ENCODE assay signal across 12 mouse cellular contexts in the genomic region with DNA sequence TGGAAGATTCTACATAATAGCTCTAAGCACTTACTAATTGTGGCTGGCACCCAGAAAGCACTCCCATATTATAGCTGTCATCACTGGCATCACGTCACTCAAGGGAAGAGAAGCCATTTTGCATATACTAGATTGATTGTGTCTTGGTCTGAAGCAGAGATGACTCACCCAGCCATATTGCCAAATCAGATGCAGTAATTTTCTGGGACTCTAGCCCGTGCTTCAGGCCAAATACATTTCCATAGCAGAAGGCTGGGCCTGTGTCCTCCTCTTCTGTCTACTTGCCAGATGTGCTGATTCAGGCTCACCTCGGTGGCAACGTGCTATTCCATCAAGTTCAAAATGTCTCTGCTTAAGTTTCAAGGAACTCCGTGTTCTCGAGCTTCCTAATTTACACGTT. TPM values are rescaled to one million over a fixed set of nuclear protein-coding genes. Genes with fewer than 3 reads are reported as not detected.
DNase-seq lines count a peak whose midpoint lies in the region; ATAC-seq and TF ChIP-seq lines count a peak whose summit lies in the region.
"Had no signal": no experiment of that assay in that cellular context is flagged by ENCODE, and none has a peak within 500 bp of the region (broad histone marks: within the 10 kb centered on the region; RNA-seq: fewer than 3 reads in every experiment).

No protein-coding gene starts in this region.

- peak; percentile 28 to 61 for DNase-seq in heart, adult 18-20 months
- DNase-seq in adrenal gland, postnatal 25 days: peak; percentile 33
- DNase-seq in layer of hippocampus, adult 9-11 months: peak; percentile 84
- DNase-seq in cerebellum, adult 9-10 months: no peak
- no peak for DNase-seq in kidney, postnatal 4 days
- DNase-seq in natural killer cell, adult 2 months (ENCODE audit: low spot score in 2 of 2): no peak
- DNase-seq: kidney, adult 8-10 months had no signal

- peaks cover 5% of the 10 kb centered on the region for H3K36me3 ChIP-seq in heart, embryonic 11.5 days (ENCODE audit: control insufficient read depth, insufficient read depth, low read length)
- H3K36me3 ChIP-seq in C2C12 (ENCODE audit: control insufficient read depth, insufficient read depth): peaks cover 81% of the 10 kb centered on the region

- H3K9me3 ChIP-seq in heart, embryonic 11.5 days (replicated peaks; ENCODE audit: control insufficient read depth, low read length): no peaks in the 10 kb centered on the region
- H3K9me3 ChIP-seq: limb, embryonic 13.5 days had no signal

- no peaks in the 10 kb centered on the region for H3K27me3 ChIP-seq in heart, embryonic 11.5 days (ENCODE audit: control insufficient read depth, insufficient read depth, low read length)
- no peaks in the 10 kb centered on the region for H3K27me3 ChIP-seq in C2C12 (ENCODE audit: control insufficient read depth, insufficient read depth, insufficient read length)
- H3K27me3 ChIP-seq: embryonic facial prominence, embryonic 12.5 days; limb, embryonic 13.5 days had no signal

- H3K27ac ChIP-seq in heart, embryonic 11.5 days (ENCODE audit: low read depth, low read length): no peak overlapping the region
- H3K27ac ChIP-seq: embryonic facial prominence, embryonic 12.5 days; limb, embryonic 13.5 days had no signal

- H3K4me1 ChIP-seq in heart, embryonic 11.5 days (ENCODE audit: control insufficient read depth, insufficient read depth, low read length): no peaks in the 10 kb centered on the region
- H3K4me1 ChIP-seq: embryonic facial prominence, embryonic 12.5 days; limb, embryonic 13.5 days had no signal

- H3K79me2 ChIP-seq in C2C12 (ENCODE audit: control insufficient read depth, insufficient read depth): peaks cover 7% of the 10 kb centered on the region

- 83% methylated on average over 7 of the region's 7 CpGs for WGBS in heart, embryonic 11.5 days (ENCODE audit: insufficient replicate concordance)

- no peak overlapping the region for H3K4me2 ChIP-seq in heart, embryonic 11.5 days
- H3K4me2 ChIP-seq: embryonic facial prominence, embryonic 12.5 days; limb, embryonic 13.5 days; midbrain, embryonic 11.5 days had no signal

- H3ac ChIP-seq in C2C12 (ENCODE audit: control insufficient read depth, insufficient read length, low read depth): no peak overlapping the region

- ATAC-seq in heart, embryonic 11.5 days (replicated peaks; ENCODE audit: insufficient number of reproducible peaks, low FRiP score, low TSS enrichment): no peak

- TF ChIP-seq CTCF in C2C12 (IDR thresholded peaks at IDR 0.05; ENCODE audit: control insufficient read depth, insufficient read depth, insufficient read length): no peak

- H3K9ac ChIP-seq in heart, embryonic 11.5 days (ENCODE audit: low read depth, low read length): no peak overlapping the region
- H3K9ac ChIP-seq: embryonic facial prominence, embryonic 12.5 days; limb, embryonic 13.5 days had no signal

- H3K4me3 ChIP-seq in heart, embryonic 11.5 days (ENCODE audit: low read depth, low read length): no peak overlapping the region
- no peak overlapping the region for H3K4me3 ChIP-seq in C2C12 (ENCODE audit: insufficient read depth, poor library complexity, severe bottlenecking)
- H3K4me3 ChIP-seq: embryonic facial prominence, embryonic 12.5 days; limb, embryonic 13.5 days had no signal

- peaks cover 6% of the 10 kb centered on the region for H3K79me3 ChIP-seq in C2C12 (ENCODE audit: low read depth)

TF ChIP-seq in C2C12, 6 proteins besides CTCF, POLR2A, EP300 and RAD21:
- TF ChIP-seq CEBPB (IDR thresholded peaks at IDR 0.05; ENCODE audit: low read depth) (peak; percentile 87), MAX (IDR thresholded peaks at IDR 0.05) (no peak), MYOD1 (IDR thresholded peaks at IDR 0.05; ENCODE audit: control insufficient read depth, insufficient read length, low read depth) (no peak), FOSL1 (IDR thresholded peaks at IDR 0.05; ENCODE audit: insufficient read depth, low read length, poor library complexity, severe bottlenecking) (peak; percentile 2), MYOG (IDR thresholded peaks at IDR 0.05; ENCODE audit: control insufficient read depth, extremely low read depth, insufficient read length) (no peak), USF1 (IDR thresholded peaks at IDR 0.05; ENCODE audit: low read depth) (no peak)

RNA-seq across cellular contexts. Expression of a gene that starts 12.7 kb away (rescaled TPM):
- 1 to 10 TPM; 4.9 to 5.7 TPM for total RNA-seq in heart, adult 18-20 months (2021)
- 8.9 TPM in 2 replicates for polyA plus RNA-seq in heart, embryonic 11.5 days (2014; fragmentation: Nextera tagmentation; extraction: Ambion mirVana)
- polyA plus RNA-seq in C2C12 (2012; fragmentation: generic; extraction: Trizol): 10.1 TPM
- 26.9 and 31.0 TPM in 2 replicates for total RNA-seq in adrenal gland, postnatal 25 days (2021)

RNA-seq across cellular contexts. Expression of a gene that starts 13.8 kb away (rescaled TPM):
- 1 to 10 TPM; 8.1 to 9.8 TPM for total RNA-seq in heart, adult 18-20 months (2021)
- polyA plus RNA-seq in heart, embryonic 11.5 days (2014; fragmentation: Nextera tagmentation; extraction: Ambion mirVana): 8.4 and 9.9 TPM in 2 replicates
- polyA plus RNA-seq in C2C12 (2012; fragmentation: generic; extraction: Trizol): 1.7 TPM
- total RNA-seq in adrenal gland, postnatal 25 days (2021): 9.3 and 14.2 TPM in 2 replicates

RNA-seq across cellular contexts. Expression of a gene that starts 42.4 kb away (rescaled TPM):
- 1 to 10 TPM; 3.1 to 3.8 TPM for total RNA-seq in heart, adult 18-20 months (2021)
- polyA plus RNA-seq in heart, embryonic 11.5 days (2014; fragmentation: Nextera tagmentation; extraction: Ambion mirVana): 22.0 and 22.2 TPM in 2 replicates
- polyA plus RNA-seq in C2C12 (2012; fragmentation: generic; extraction: Trizol): 19.0 TPM
- 18.3 and 20.1 TPM in 2 replicates for total RNA-seq in adrenal gland, postnatal 25 days (2021)

RNA-seq across cellular contexts. Expression of a gene that starts 45.7 kb away (rescaled TPM):
- 10 to 100 TPM; 21.6 to 23.6 TPM for total RNA-seq in heart, adult 18-20 months (2021)
- polyA plus RNA-seq in heart, embryonic 11.5 days (2014; fragmentation: Nextera tagmentation; extraction: Ambion mirVana): 25.8 and 30.1 TPM in 2 replicates
- polyA plus RNA-seq in C2C12 (2012; fragmentation: generic; extraction: Trizol): 5.0 TPM
- 27.5 and 30.0 TPM in 2 replicates for total RNA-seq in adrenal gland, postnatal 25 days (2021)

Comparison
In these comparisons a context has a peak if more than half of its experiments do, and no peak if none do; other contexts are left out.
1. DNase-seq: peak in heart, adult 18-20 months (2 of 2), adrenal gland, postnatal 25 days (single experiment) and layer of hippocampus, adult 9-11 months (single experiment); none in cerebellum, adult 9-10 months (single experiment), kidney, postnatal 4 days (0 of 2) and natural killer cell, adult 2 months (0 of 2).